Comparison of ENCODE assay signal across 8 mouse cellular contexts in the genomic region with DNA sequence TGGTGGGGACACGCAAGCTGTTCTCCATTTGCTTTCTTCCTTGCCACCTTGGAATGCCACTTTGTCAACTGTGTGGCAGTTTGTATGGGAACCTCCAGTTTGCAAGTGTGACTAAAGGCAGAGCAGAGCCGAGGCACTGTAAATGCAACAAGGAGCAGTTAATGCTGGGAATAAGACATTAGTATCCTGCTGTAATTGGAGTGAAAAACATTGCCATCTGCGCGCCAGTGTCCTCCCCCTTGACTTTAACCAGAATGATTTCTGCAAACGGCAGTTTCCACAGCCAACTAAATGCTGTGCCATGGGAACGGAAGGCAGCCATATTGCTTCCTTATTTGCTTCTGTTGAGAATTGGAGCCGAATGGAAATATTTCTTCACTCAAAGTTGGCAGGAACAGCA. TPM values are rescaled to one million over a fixed set of nuclear protein-coding genes. Genes with fewer than 3 reads are reported as not detected.
DNase-seq lines count a peak whose midpoint lies in the region; ATAC-seq lines count a peak whose summit lies in the region.

No protein-coding gene starts in this region.

- no peak for ATAC-seq in megakaryocyte, adult 5-6 weeks (ENCODE audit: poor library complexity, severe bottlenecking)

- DNase-seq in adrenal gland, postnatal 14 days, result peak; percentile 12
- no peak for DNase-seq in adrenal gland, postnatal 25 days
- DNase-seq in lung, postnatal 10 days, result peak; percentile 19
- DNase-seq in lung, postnatal 25 days (ENCODE audit: low spot score), result no peak
- peak; percentile 31 to 45 for DNase-seq in layer of hippocampus, postnatal 25 days (ENCODE audit: extremely low spot score in 1 of 2, low spot score in 1 of 2)
- peak; percentile 8 for DNase-seq in skeletal muscle tissue, adult 2 months (ENCODE audit: low read depth, low spot score)
- DNase-seq in urinary bladder, adult 2 months (ENCODE audit: low spot score), result no peak

RNA-seq across cellular contexts. Expression of a gene that starts 3.6 kb away (rescaled TPM):
- total RNA-seq in adrenal gland, postnatal 14 days (2021), result 29.5 and 36.4 TPM in 2 replicates
- 27.9 and 32.2 TPM in 2 replicates for total RNA-seq in adrenal gland, postnatal 25 days (2021)
- 10 to 100 TPM; 29.5 to 36.4 TPM for total RNA-seq in layer of hippocampus, postnatal 25 days (2021)
- 39.9 and 47.9 TPM in 2 replicates for total RNA-seq in megakaryocyte, adult 5-6 weeks (2015)
- total RNA-seq in megakaryocyte, adult 5-6 weeks (2017), result 36.4 and 45.1 TPM in 2 replicates
- polyA plus RNA-seq in urinary bladder, adult 2 months (2012; rRNA removed), result 20.7 and 21.0 TPM in 2 replicates

RNA-seq across cellular contexts. Expression of a gene that starts 3.6 kb away (rescaled TPM):
- total RNA-seq in adrenal gland, postnatal 14 days (2021), result 52.8 and 57.8 TPM in 2 replicates
- total RNA-seq in adrenal gland, postnatal 25 days (2021), result 70.8 and 82.7 TPM in 2 replicates
- total RNA-seq in layer of hippocampus, postnatal 25 days (2021), result 10 to 100 TPM; 33.2 to 35.8 TPM
- 40.8 and 43.6 TPM in 2 replicates for total RNA-seq in megakaryocyte, adult 5-6 weeks (2015)
- total RNA-seq in megakaryocyte, adult 5-6 weeks (2017), result 32.6 and 40.0 TPM in 2 replicates
- polyA plus RNA-seq in urinary bladder, adult 2 months (2012; rRNA removed), result 51.1 and 58.6 TPM in 2 replicates

Comparison
In these comparisons a context has a peak if more than half of its experiments do, and no peak if none do; other contexts are left out.
1. DNase-seq: peak in adrenal gland, postnatal 14 days (single experiment), lung, postnatal 10 days (single experiment), layer of hippocampus, postnatal 25 days (2 of 2) and skeletal muscle tissue, adult 2 months (single experiment); none in adrenal gland, postnatal 25 days (single experiment), lung, postnatal 25 days (single experiment) and urinary bladder, adult 2 months (single experiment).